Mouse (Mus musculus): ENCODE measurements around the gene Asgr1. TPM values are rescaled to one million over a fixed set of nuclear protein-coding genes. Genes with fewer than 3 reads are reported as not detected.

Asgr1 gene
- polyA plus RNA-seq, 1 experiment, result 4.0 TPM

DNA sequence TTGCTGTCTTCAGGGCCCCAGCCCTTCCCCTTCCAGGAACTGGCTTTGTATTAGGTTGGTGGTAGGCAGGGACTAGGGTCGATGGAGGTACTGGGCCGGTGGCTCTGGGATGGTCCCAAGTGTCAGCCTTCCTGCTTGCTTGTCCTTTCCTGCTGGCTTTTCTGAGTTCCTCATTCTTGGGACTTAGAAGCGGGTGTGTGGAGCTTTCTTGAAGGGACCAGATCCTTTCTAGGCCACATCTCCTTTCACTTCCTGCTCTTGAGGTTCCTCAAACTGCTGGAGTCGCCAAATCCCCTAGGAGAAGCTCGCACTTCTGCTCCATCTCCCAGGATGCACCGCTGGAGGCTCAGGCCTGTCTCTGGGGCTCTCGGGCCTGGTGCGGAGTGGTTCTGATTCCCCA lies 30.7 kb downstream of the Asgr1 start:
- Histone ChIP-seq H3ac (ENCODE audit: control insufficient read depth, insufficient read length, low read depth) (no peak overlapping the region), H3K27me3 (ENCODE audit: control insufficient read depth, insufficient read depth, insufficient read length) (no peaks in the 10 kb centered on the region), H3K79me2 (ENCODE audit: control insufficient read depth, insufficient read depth) (no peaks in the 10 kb centered on the region), H3K4me3 (ENCODE audit: insufficient read depth, poor library complexity, severe bottlenecking) (no peak overlapping the region), H3K36me3 (ENCODE audit: control insufficient read depth, insufficient read depth) (no peaks in the 10 kb centered on the region), H3K79me3 (ENCODE audit: low read depth) (no peaks in the 10 kb centered on the region)
- no peak for TF ChIP-seq MYOG (IDR thresholded peaks at IDR 0.05; ENCODE audit: control insufficient read depth, extremely low read depth, insufficient read length)
- no peak for TF ChIP-seq FOSL1 (IDR thresholded peaks at IDR 0.05; ENCODE audit: insufficient read depth, low read length, poor library complexity, severe bottlenecking)
- TF ChIP-seq CEBPB (IDR thresholded peaks at IDR 0.05; ENCODE audit: low read depth), result no peak
- TF ChIP-seq MYOD1 (IDR thresholded peaks at IDR 0.05; ENCODE audit: control insufficient read depth, insufficient read length, low read depth), result no peak
- TF ChIP-seq CTCF (IDR thresholded peaks at IDR 0.05; ENCODE audit: control insufficient read depth, insufficient read depth, insufficient read length), result no peak
- no peak for TF ChIP-seq MAX (IDR thresholded peaks at IDR 0.05)
- no peak for TF ChIP-seq USF1 (IDR thresholded peaks at IDR 0.05; ENCODE audit: low read depth)

GRCm38 (mm10) chr11:70091986-70092783 lies 38.3 kb downstream of the Asgr1 start, which contains the start of gene Asgr2:
TSS of gene Asgr2 (plus strand) at chr11:70092644.
- H3K36me3 ChIP-seq (ENCODE audit: control insufficient read depth, insufficient read depth), result no peaks in the 10 kb centered on the region
- H3K27me3 ChIP-seq (ENCODE audit: control insufficient read depth, insufficient read depth, insufficient read length), result no peaks in the 10 kb centered on the region
- no peaks in the 10 kb centered on the region for H3K79me3 ChIP-seq (ENCODE audit: low read depth)
- no peaks in the 10 kb centered on the region for H3K79me2 ChIP-seq (ENCODE audit: control insufficient read depth, insufficient read depth)
- H3K4me3 ChIP-seq (ENCODE audit: insufficient read depth, poor library complexity, severe bottlenecking), result no peak within 1 kb of the TSS
- no peak within 1 kb of the TSS for H3ac ChIP-seq (ENCODE audit: control insufficient read depth, insufficient read length, low read depth)
- no peak for TF ChIP-seq USF1 (IDR thresholded peaks at IDR 0.05; ENCODE audit: low read depth)
- TF ChIP-seq MYOG (IDR thresholded peaks at IDR 0.05; ENCODE audit: control insufficient read depth, extremely low read depth, insufficient read length), result no peak
- no peak for TF ChIP-seq CEBPB (IDR thresholded peaks at IDR 0.05; ENCODE audit: low read depth)
- no peak for TF ChIP-seq CTCF (IDR thresholded peaks at IDR 0.05; ENCODE audit: control insufficient read depth, insufficient read depth, insufficient read length)
- TF ChIP-seq MAX (IDR thresholded peaks at IDR 0.05), result no peak
- no peak for TF ChIP-seq FOSL1 (IDR thresholded peaks at IDR 0.05; ENCODE audit: insufficient read depth, low read length, poor library complexity, severe bottlenecking)
- no peak for TF ChIP-seq MYOD1 (IDR thresholded peaks at IDR 0.05; ENCODE audit: control insufficient read depth, insufficient read length, low read depth)

- no peaks in the 10 kb centered on the region for H3K27me3 ChIP-seq (ENCODE audit: control insufficient read depth, insufficient read depth, insufficient read length)
- TF ChIP-seq USF1 (IDR thresholded peaks at IDR 0.05; ENCODE audit: low read depth) (no peak), FOSL1 (IDR thresholded peaks at IDR 0.05; ENCODE audit: insufficient read depth, low read length, poor library complexity, severe bottlenecking) (no peak), MYOD1 (IDR thresholded peaks at IDR 0.05; ENCODE audit: control insufficient read depth, insufficient read length, low read depth) (no peak), MAX (IDR thresholded peaks at IDR 0.05) (no peak), CEBPB (IDR thresholded peaks at IDR 0.05; ENCODE audit: low read depth) (no peak), MYOG (IDR thresholded peaks at IDR 0.05; ENCODE audit: control insufficient read depth, extremely low read depth, insufficient read length) (no peak), CTCF (IDR thresholded peaks at IDR 0.05; ENCODE audit: control insufficient read depth, insufficient read depth, insufficient read length) (no peak)
- no peak overlapping the region for H3K4me3 ChIP-seq (ENCODE audit: insufficient read depth, poor library complexity, severe bottlenecking)
- H3ac ChIP-seq (ENCODE audit: control insufficient read depth, insufficient read length, low read depth), result no peak overlapping the region
- H3K36me3 ChIP-seq (ENCODE audit: control insufficient read depth, insufficient read depth), result no peaks in the 10 kb centered on the region
- H3K79me3 ChIP-seq (ENCODE audit: low read depth), result no peaks in the 10 kb centered on the region
- H3K79me2 ChIP-seq (ENCODE audit: control insufficient read depth, insufficient read depth), result no peaks in the 10 kb centered on the region
Measured at GRCm38 (mm10) chr11:70097396-70097795, 43.5 kb downstream of the Asgr1 start.

GRCm38 (mm10) chr11:70099102-70099501 lies 45.2 kb downstream of the Asgr1 start:
- H3ac ChIP-seq (ENCODE audit: control insufficient read depth, insufficient read length, low read depth), result no peak overlapping the region
- H3K79me3 ChIP-seq (ENCODE audit: low read depth), result no peaks in the 10 kb centered on the region
- no peaks in the 10 kb centered on the region for H3K79me2 ChIP-seq (ENCODE audit: control insufficient read depth, insufficient read depth)
- H3K27me3 ChIP-seq (ENCODE audit: control insufficient read depth, insufficient read depth, insufficient read length), result no peaks in the 10 kb centered on the region
- no peak overlapping the region for H3K4me3 ChIP-seq (ENCODE audit: insufficient read depth, poor library complexity, severe bottlenecking)
- TF ChIP-seq USF1 (IDR thresholded peaks at IDR 0.05; ENCODE audit: low read depth) (no peak), CEBPB (IDR thresholded peaks at IDR 0.05; ENCODE audit: low read depth) (no peak), MAX (IDR thresholded peaks at IDR 0.05) (no peak), MYOG (IDR thresholded peaks at IDR 0.05; ENCODE audit: control insufficient read depth, extremely low read depth, insufficient read length) (no peak), MYOD1 (IDR thresholded peaks at IDR 0.05; ENCODE audit: control insufficient read depth, insufficient read length, low read depth) (no peak), FOSL1 (IDR thresholded peaks at IDR 0.05; ENCODE audit: insufficient read depth, low read length, poor library complexity, severe bottlenecking) (no peak), CTCF (IDR thresholded peaks at IDR 0.05; ENCODE audit: control insufficient read depth, insufficient read depth, insufficient read length) (no peak)
- H3K36me3 ChIP-seq (ENCODE audit: control insufficient read depth, insufficient read depth), result no peaks in the 10 kb centered on the region

DNA sequence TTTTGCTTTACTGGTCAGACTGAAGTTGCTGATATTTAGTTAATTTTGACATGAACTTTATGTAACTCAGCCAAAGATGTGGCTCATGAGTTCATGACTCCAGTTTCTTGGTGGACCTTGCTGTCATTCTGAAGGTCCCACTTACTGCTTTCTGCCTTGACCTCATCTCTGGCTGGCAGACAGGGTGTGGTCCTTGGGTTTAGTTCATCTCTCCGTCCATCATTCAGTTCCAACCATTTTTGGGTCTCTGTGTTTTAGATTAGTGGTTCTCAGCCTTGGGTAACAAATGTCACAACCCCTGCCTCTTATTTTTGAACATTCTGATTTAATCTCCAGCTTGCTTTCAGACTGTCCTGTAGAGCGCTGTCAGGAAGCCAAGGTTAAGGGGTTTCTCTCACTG lies 45.9 kb downstream of the Asgr1 start:
- H3K36me3 ChIP-seq (ENCODE audit: control insufficient read depth, insufficient read depth), result no peaks in the 10 kb centered on the region
- no peaks in the 10 kb centered on the region for H3K79me3 ChIP-seq (ENCODE audit: low read depth)
- TF ChIP-seq MAX (IDR thresholded peaks at IDR 0.05) (no peak), USF1 (IDR thresholded peaks at IDR 0.05; ENCODE audit: low read depth) (no peak), CTCF (IDR thresholded peaks at IDR 0.05; ENCODE audit: control insufficient read depth, insufficient read depth, insufficient read length) (no peak)
- H3ac ChIP-seq (ENCODE audit: control insufficient read depth, insufficient read length, low read depth), result no peak overlapping the region
- H3K27me3 ChIP-seq (ENCODE audit: control insufficient read depth, insufficient read depth, insufficient read length), result no peaks in the 10 kb centered on the region
- no peak overlapping the region for H3K4me3 ChIP-seq (ENCODE audit: insufficient read depth, poor library complexity, severe bottlenecking)
- no peaks in the 10 kb centered on the region for H3K79me2 ChIP-seq (ENCODE audit: control insufficient read depth, insufficient read depth)

All from C2C12 (cell line).